Mouse (Mus musculus): ENCODE results near the gene Spast. TPM values are rescaled to one million over a fixed set of nuclear protein-coding genes. Genes with fewer than 3 reads are reported as not detected.
A peak's percentile ranks its signal among the peaks of the same experiment; 100 is the strongest.

Gene Spast
- polyA plus RNA-seq, 1 experiment = 9.5 TPM

- peaks cover 68% of the 10 kb centered on the region for H3K36me3 ChIP-seq (ENCODE audit: control insufficient read depth, insufficient read depth)
- H3ac ChIP-seq (ENCODE audit: control insufficient read depth, insufficient read length, low read depth) = no peak overlapping the region
- H3K4me3 ChIP-seq (ENCODE audit: insufficient read depth, poor library complexity, severe bottlenecking) = no peak overlapping the region
- no peak for TF ChIP-seq MAX (IDR thresholded peaks at IDR 0.05)
- no peaks in the 10 kb centered on the region for H3K79me2 ChIP-seq (ENCODE audit: control insufficient read depth, insufficient read depth)
- no peaks in the 10 kb centered on the region for H3K27me3 ChIP-seq (ENCODE audit: control insufficient read depth, insufficient read depth, insufficient read length)
- H3K79me3 ChIP-seq (ENCODE audit: low read depth) = peaks cover 4% of the 10 kb centered on the region
Observed at GRCm38 (mm10) chr17:74304060-74304459, 34.7 kb upstream of the Spast start.

GRCm38 (mm10) chr17:74305616-74306015 lies 33.2 kb upstream of the Spast start:
- TF ChIP-seq CTCF (IDR thresholded peaks at IDR 0.05; ENCODE audit: control insufficient read depth, insufficient read depth, insufficient read length) = no peak
- TF ChIP-seq MYOG (IDR thresholded peaks at IDR 0.05; ENCODE audit: control insufficient read depth, extremely low read depth, insufficient read length) = no peak
- TF ChIP-seq FOSL1 (IDR thresholded peaks at IDR 0.05; ENCODE audit: insufficient read depth, low read length, poor library complexity, severe bottlenecking) = no peak
- no peak for TF ChIP-seq CEBPB (IDR thresholded peaks at IDR 0.05; ENCODE audit: low read depth)
- no peak for TF ChIP-seq MYOD1 (IDR thresholded peaks at IDR 0.05; ENCODE audit: control insufficient read depth, insufficient read length, low read depth)
- no peak for TF ChIP-seq USF1 (IDR thresholded peaks at IDR 0.05; ENCODE audit: low read depth)
- no peak for TF ChIP-seq MAX (IDR thresholded peaks at IDR 0.05)
- peaks cover 4% of the 10 kb centered on the region for H3K79me3 ChIP-seq (ENCODE audit: low read depth)
- peaks cover 65% of the 10 kb centered on the region for H3K36me3 ChIP-seq (ENCODE audit: control insufficient read depth, insufficient read depth)
- H3K4me3 ChIP-seq (ENCODE audit: insufficient read depth, poor library complexity, severe bottlenecking) = no peak overlapping the region
- peaks cover 2% of the 10 kb centered on the region for H3K79me2 ChIP-seq (ENCODE audit: control insufficient read depth, insufficient read depth)
- no peaks in the 10 kb centered on the region for H3K27me3 ChIP-seq (ENCODE audit: control insufficient read depth, insufficient read depth, insufficient read length)
- no peak overlapping the region for H3ac ChIP-seq (ENCODE audit: control insufficient read depth, insufficient read length, low read depth)

- TF ChIP-seq MYOG (IDR thresholded peaks at IDR 0.05; ENCODE audit: control insufficient read depth, extremely low read depth, insufficient read length) = no peak
- TF ChIP-seq MYOD1 (IDR thresholded peaks at IDR 0.05; ENCODE audit: control insufficient read depth, insufficient read length, low read depth) = no peak
- TF ChIP-seq CTCF (IDR thresholded peaks at IDR 0.05; ENCODE audit: control insufficient read depth, insufficient read depth, insufficient read length) = no peak
- no peak for TF ChIP-seq USF1 (IDR thresholded peaks at IDR 0.05; ENCODE audit: low read depth)
- no peak for TF ChIP-seq MAX (IDR thresholded peaks at IDR 0.05)
- TF ChIP-seq FOSL1 (IDR thresholded peaks at IDR 0.05; ENCODE audit: insufficient read depth, low read length, poor library complexity, severe bottlenecking) = no peak
- TF ChIP-seq CEBPB (IDR thresholded peaks at IDR 0.05; ENCODE audit: low read depth) = no peak
- peaks cover 63% of the 10 kb centered on the region for H3K36me3 ChIP-seq (ENCODE audit: control insufficient read depth, insufficient read depth)
- peaks cover 6% of the 10 kb centered on the region for H3K79me2 ChIP-seq (ENCODE audit: control insufficient read depth, insufficient read depth)
- no peaks in the 10 kb centered on the region for H3K27me3 ChIP-seq (ENCODE audit: control insufficient read depth, insufficient read depth, insufficient read length)
- peaks cover 4% of the 10 kb centered on the region for H3K79me3 ChIP-seq (ENCODE audit: low read depth)
- H3K4me3 ChIP-seq (ENCODE audit: insufficient read depth, poor library complexity, severe bottlenecking) = no peak overlapping the region
- no peak overlapping the region for H3ac ChIP-seq (ENCODE audit: control insufficient read depth, insufficient read length, low read depth)
Observed at GRCm38 (mm10) chr17:74306021-74306420, 32.8 kb upstream of the Spast start.

- Histone ChIP-seq H3K79me2 (ENCODE audit: control insufficient read depth, insufficient read depth) (peaks cover 37% of the 10 kb centered on the region), H3K4me3 (ENCODE audit: insufficient read depth, poor library complexity, severe bottlenecking) (peak overlapping the region; percentile 87), H3K36me3 (ENCODE audit: control insufficient read depth, insufficient read depth) (peaks cover 20% of the 10 kb centered on the region), H3K27me3 (ENCODE audit: control insufficient read depth, insufficient read depth, insufficient read length) (no peaks in the 10 kb centered on the region), H3ac (ENCODE audit: control insufficient read depth, insufficient read length, low read depth) (peak overlapping the region; percentile 84), H3K79me3 (ENCODE audit: low read depth) (peaks cover 12% of the 10 kb centered on the region)
- TF ChIP-seq MAX (IDR thresholded peaks at IDR 0.05) (no peak), CTCF (IDR thresholded peaks at IDR 0.05; ENCODE audit: control insufficient read depth, insufficient read depth, insufficient read length) (no peak), FOSL1 (IDR thresholded peaks at IDR 0.05; ENCODE audit: insufficient read depth, low read length, poor library complexity, severe bottlenecking) (no peak), USF1 (IDR thresholded peaks at IDR 0.05; ENCODE audit: low read depth) (no peak), MYOG (IDR thresholded peaks at IDR 0.05; ENCODE audit: control insufficient read depth, extremely low read depth, insufficient read length) (no peak), MYOD1 (IDR thresholded peaks at IDR 0.05; ENCODE audit: control insufficient read depth, insufficient read length, low read depth) (no peak), CEBPB (IDR thresholded peaks at IDR 0.05; ENCODE audit: low read depth) (no peak)
Observed at GRCm38 (mm10) chr17:74315445-74316308, 23.1 kb upstream of the Spast start.

GRCm38 (mm10) chr17:74316309-74316863 lies 22.4 kb upstream of the Spast start:
- H3K4me3 ChIP-seq (ENCODE audit: insufficient read depth, poor library complexity, severe bottlenecking) = peak overlapping the region; percentile 87
- TF ChIP-seq FOSL1 (IDR thresholded peaks at IDR 0.05; ENCODE audit: insufficient read depth, low read length, poor library complexity, severe bottlenecking) (no peak), CEBPB (IDR thresholded peaks at IDR 0.05; ENCODE audit: low read depth) (no peak), MYOG (IDR thresholded peaks at IDR 0.05; ENCODE audit: control insufficient read depth, extremely low read depth, insufficient read length) (no peak), MAX (IDR thresholded peaks at IDR 0.05) (peak; percentile 76)
- peaks cover 34% of the 10 kb centered on the region for H3K79me2 ChIP-seq (ENCODE audit: control insufficient read depth, insufficient read depth)
- H3K36me3 ChIP-seq (ENCODE audit: control insufficient read depth, insufficient read depth) = peaks cover 17% of the 10 kb centered on the region
- no peaks in the 10 kb centered on the region for H3K27me3 ChIP-seq (ENCODE audit: control insufficient read depth, insufficient read depth, insufficient read length)
- H3ac ChIP-seq (ENCODE audit: control insufficient read depth, insufficient read length, low read depth) = peak overlapping the region; percentile 84
- H3K79me3 ChIP-seq (ENCODE audit: low read depth) = peaks cover 11% of the 10 kb centered on the region

- H3K79me3 ChIP-seq (ENCODE audit: low read depth) = peaks cover 8% of the 10 kb centered on the region
- H3K4me3 ChIP-seq (ENCODE audit: insufficient read depth, poor library complexity, severe bottlenecking) = no peak overlapping the region
- peaks cover 6% of the 10 kb centered on the region for H3K36me3 ChIP-seq (ENCODE audit: control insufficient read depth, insufficient read depth)
- H3ac ChIP-seq (ENCODE audit: control insufficient read depth, insufficient read length, low read depth) = no peak overlapping the region
- TF ChIP-seq CEBPB (IDR thresholded peaks at IDR 0.05; ENCODE audit: low read depth) (no peak), MAX (IDR thresholded peaks at IDR 0.05) (no peak), MYOD1 (IDR thresholded peaks at IDR 0.05; ENCODE audit: control insufficient read depth, insufficient read length, low read depth) (no peak), CTCF (IDR thresholded peaks at IDR 0.05; ENCODE audit: control insufficient read depth, insufficient read depth, insufficient read length) (no peak), FOSL1 (IDR thresholded peaks at IDR 0.05; ENCODE audit: insufficient read depth, low read length, poor library complexity, severe bottlenecking) (no peak), USF1 (IDR thresholded peaks at IDR 0.05; ENCODE audit: low read depth) (no peak), MYOG (IDR thresholded peaks at IDR 0.05; ENCODE audit: control insufficient read depth, extremely low read depth, insufficient read length) (no peak)
- H3K27me3 ChIP-seq (ENCODE audit: control insufficient read depth, insufficient read depth, insufficient read length) = no peaks in the 10 kb centered on the region
- H3K79me2 ChIP-seq (ENCODE audit: control insufficient read depth, insufficient read depth) = peaks cover 26% of the 10 kb centered on the region
Observed at GRCm38 (mm10) chr17:74318721-74319120, 20.1 kb upstream of the Spast start.
